Mouse (Mus musculus) olfactory bulb, adult 2 months (tissue): Measurements from ENCODE around the gene Aqp2.

Source experiments
- CTCF ChIP-seq: fragments of 200-500 bp; IDR thresholded peaks from 2 replicates; pipeline ENCODE4 v1.5.1; 2012; ENCODE audit warnings: low read depth, mild to moderate bottlenecking, low read length, moderate library complexity; ENCODE audit not compliant: insufficient read depth
- POLR2A ChIP-seq: fragments of 200-500 bp; IDR thresholded peaks from 2 replicates; pipeline ENCODE4 v1.6.1; 2012; ENCODE audit warnings: mild to moderate bottlenecking, low read depth, low read length, moderate library complexity; ENCODE audit not compliant: insufficient read depth

DNA sequence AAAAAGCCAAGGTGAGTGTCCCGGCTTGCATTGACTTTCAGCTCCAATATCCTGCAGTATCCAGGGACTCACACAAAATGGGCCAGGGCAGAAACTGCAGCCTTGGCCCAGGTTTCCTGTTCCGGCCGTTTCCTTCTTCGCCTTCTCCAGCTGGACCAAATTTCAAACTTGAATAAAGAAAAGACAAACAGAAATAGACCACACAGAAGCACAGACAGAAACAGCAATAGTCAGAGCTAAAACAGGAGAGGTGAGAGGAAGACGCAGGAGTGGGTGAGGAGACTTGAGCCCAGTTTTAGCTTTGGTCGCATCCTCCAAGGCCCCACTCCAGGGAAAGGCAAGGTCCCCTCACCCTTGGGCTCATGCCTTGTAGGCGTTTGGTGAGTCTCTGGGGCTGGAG is 24.4 kb downstream of the Aqp2 start:
- no peak for TF ChIP-seq POLR2A
- TF ChIP-seq CTCF, result no peak
